Mouse (Mus musculus) urinary bladder, postnatal 4 days (tissue): ENCODE results near the gene Leng8.
A peak's percentile ranks its signal among the peaks of the same experiment; 100 is the strongest.

Experiments
- DNase-seq, 2 experiments: peaks; one replicate each; pipeline ENCODE4 v3.0.0; 2021 to 2022; ENCODE audit warnings: low spot score in 2 of 2

The Leng8 gene

GRCm38 (mm10) chr7:4126992-4127785, 9.7 kb upstream of the Leng8 start:
- DNase-seq = no peak

DNA sequence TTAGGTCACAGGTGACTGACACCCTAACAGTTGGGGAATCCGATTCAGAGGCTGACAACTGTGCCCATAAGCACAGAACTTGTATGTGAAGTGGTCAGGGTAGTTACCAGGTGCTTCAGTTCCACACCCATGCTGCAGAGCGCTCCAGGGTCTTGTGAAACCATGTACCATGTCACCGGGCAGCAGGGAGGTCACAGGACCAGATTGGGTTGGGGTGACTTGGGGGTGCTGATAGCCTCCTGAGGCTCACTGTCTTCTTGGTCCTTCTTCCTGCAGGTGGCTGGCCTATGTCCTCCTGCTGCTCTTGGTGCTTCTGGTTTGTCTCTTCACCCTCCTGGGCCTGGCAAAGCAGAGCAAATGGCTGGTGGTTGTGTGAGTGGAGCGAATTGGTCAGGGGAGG, 8.9 kb upstream of the Leng8 start:
- no peak for DNase-seq

GRCm38 (mm10) chr7:4128860-4129259, 8.0 kb upstream of the Leng8 start:
- DNase-seq = no peak

DNA sequence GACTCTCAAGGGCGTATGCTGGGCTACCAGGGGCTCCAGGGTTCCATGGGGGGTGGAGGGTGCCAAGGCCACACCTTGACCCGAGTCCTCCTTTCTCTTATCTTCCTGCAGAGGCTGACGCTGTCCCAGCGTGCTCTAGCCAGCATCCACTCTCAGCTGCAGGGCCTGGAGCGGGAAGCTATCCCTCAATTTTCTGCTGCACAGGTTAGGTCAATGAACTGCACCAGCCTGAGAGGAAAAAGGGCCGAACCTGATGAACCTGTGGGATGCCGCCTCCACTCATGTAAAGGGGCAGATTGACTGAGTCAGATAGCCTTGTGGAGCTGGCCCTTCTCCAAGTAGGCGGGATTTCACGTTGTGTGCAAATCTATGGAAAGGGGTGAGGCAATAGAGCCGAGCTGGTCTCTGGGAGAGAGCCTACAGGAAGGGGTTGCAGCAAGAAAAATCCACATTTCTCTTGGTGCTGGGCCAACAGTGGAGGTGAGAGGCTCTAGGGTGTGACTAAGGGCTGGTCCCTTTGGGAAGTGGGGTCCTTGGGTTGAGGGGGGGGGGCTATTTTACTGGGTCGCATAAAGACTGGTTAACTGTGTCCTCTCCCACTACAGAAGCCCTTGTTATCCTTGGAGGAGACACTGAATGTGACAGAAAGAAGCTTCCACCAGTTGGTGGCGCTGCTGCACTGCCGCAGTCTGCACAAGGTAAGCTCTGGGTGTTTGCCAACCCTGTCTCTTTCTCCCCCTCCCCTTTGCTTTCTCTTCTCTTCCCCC, 6.0 kb upstream of the Leng8 start:
- DNase-seq = peak; percentile 64 to 81

GRCm38 (mm10) chr7:4131964-4132363, 4.9 kb upstream of the Leng8 start:
- no peak for DNase-seq

- DNase-seq = no peak
Measured at GRCm38 (mm10) chr7:4132581-4132980, 4.3 kb upstream of the Leng8 start.

DNA sequence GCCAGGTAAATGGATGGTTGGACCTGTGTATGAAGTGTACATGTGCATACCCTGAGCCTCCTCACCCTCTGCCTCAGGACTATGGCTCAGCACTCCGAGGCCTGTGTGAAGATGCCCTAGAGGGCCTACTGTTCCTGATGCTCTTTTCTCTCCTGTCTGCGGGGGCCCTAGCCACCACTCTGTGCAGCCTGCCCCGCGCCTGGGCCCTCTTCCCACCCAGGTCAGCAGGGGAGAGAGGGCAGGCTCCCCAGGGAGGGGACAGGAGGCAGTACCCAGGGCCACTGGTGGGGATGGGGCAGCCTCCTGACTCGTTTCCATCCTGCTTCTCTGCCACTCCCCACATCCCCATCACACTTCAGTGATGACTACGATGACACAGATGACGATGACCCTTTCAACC, 3.8 kb upstream of the Leng8 start:
- DNase-seq = no peak

- DNase-seq = no peak
Measured at GRCm38 (mm10) chr7:4134911-4135310, 1.9 kb upstream of the Leng8 start.

DNA sequence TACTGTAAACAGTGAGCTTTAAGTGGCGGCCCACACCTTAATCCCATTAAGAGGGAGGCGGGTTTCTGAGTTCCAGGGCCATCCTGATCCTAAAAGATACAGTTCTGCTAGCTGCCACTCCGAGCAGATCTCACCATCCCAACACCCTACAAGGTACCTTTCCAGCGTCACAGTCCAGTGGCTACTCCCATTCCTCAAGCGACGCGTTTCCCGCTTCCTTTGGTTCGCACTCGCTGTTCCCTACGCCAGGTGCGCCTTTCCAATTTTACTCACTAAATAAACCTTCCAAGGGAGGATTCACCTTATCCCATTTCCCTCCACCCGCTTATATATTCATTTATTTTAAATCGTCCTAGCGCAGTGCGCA, 452 bp upstream of the Leng8 start:
- DNase-seq = no peak

DNA sequence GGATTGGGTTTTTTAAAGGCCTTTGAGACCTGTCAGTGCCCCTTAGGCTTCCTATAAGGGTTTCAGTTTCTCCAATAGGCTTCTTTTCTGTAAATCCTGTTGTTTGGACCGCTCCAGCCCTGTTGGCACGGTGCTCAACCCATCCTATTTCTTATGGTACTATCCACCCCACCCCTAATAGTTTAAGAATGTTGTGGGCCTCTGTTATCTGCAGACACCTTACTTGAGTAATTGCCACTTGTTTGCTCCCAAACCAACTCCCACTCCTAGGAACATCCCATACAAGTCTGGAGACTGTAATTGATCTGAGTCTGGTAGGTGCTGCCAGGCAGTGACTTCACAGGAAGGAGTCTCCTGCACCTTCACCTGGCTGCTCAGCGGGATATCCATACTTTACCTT, 907 bp downstream of the Leng8 start:
- no peak for DNase-seq

GRCm38 (mm10) chr7:4138181-4138580, 1.3 kb downstream of the Leng8 start:
- DNase-seq = no peak

DNA sequence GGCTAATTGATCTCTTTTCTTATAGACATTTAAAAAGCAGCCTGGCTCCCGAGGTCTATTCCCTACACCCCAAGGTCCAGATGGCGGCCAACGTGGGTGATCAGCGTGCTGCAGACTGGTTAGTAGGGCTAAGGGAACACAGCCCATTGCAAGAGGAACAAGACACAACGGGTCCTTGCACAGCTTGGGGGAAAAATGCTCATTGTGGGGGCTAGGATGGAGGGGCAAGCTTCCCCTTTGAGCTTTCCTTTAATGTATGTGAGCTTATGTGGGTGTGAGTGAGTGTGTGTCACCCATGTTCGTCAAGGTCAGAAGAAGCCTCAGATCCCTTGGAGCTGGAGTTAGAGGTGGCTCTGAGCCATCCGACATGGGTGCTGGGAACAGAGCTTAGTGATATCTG, 1.8 kb downstream of the Leng8 start:
- no peak for DNase-seq

DNA sequence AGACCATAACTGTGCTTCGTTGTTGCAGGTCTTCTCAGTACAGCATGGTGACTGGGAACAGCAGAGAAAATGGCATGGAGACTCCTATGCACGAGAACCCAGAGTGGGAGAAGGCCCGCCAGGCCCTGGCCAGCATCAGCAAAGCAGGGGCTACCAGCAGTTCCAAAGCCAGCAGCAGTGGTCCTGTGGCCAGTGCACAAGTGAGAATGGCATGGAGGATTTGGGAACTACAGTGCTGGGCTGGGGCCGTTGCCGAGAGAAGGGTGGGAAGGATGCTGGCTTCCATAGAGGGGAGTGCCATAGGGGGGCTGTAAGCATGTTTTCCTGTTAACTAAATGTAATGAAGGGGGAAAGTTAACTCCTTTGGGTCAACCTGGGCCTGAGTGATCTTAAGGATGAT, 2.6 kb downstream of the Leng8 start:
- peak in 1 of 2 experiments; percentile 49 for DNase-seq

GRCm38 (mm10) chr7:4141648-4142325, 4.9 kb downstream of the Leng8 start:
- DNase-seq = no peak

DNA sequence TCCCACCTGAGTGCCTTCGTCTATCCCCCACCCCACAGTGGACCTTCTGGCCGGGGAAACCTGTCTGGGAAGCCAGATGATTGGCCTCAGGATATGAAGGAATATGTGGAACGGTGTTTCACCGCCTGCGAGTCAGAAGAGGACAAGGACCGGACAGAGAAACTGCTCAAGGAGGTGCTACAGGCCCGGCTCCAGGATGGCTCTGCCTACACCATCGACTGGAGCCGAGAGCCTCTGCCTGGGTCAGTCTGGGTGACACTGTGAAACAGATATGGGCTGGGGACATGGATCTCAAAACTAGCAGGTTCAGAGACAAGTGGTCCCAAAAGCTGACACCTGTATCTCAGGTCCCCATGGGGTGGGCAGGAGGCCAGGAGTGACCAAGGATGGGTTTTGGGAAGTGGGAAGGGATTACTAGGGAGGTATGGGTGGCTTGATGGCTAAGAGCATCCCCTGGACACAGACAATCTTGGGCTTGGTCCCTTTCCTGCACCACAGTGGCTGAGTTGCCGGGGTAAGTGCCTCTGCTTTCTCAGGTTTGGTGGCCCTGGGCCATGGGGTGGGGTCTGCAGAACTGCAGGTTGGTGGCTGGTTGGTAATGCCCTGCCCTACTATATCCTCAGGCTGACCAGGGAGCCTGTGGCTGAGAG, 6.1 kb downstream of the Leng8 start:
- DNase-seq = peak in 1 of 2 experiments; percentile 57

DNA sequence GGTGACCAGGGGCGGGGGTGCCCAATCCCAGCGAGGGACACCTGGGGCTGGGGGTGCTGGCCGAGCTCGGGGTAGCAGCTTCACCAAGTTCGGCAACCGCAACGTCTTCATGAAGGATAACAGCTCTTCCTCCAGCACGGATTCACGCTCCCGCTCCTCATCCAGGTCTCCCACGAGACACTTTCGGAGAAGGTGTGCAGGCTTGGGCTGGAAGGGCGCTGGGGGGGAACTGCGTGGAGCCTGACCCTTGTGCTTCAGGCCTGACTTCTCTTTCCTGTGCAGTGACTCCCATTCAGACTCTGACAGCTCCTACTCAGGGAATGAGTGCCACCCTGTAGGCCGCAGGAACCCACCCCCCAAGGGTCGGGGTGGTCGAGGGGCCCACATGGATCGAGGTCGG, 6.7 kb downstream of the Leng8 start:
- DNase-seq = peak in 1 of 2 experiments; percentile 59

GRCm38 (mm10) chr7:4144046-4144445, 7.2 kb downstream of the Leng8 start:
- no peak for DNase-seq

- DNase-seq = no peak
Measured at GRCm38 (mm10) chr7:4144766-4145551, 8.1 kb downstream of the Leng8 start.

- DNase-seq = no peak
Measured at GRCm38 (mm10) chr7:4145552-4146190, 8.8 kb downstream of the Leng8 start.

DNA sequence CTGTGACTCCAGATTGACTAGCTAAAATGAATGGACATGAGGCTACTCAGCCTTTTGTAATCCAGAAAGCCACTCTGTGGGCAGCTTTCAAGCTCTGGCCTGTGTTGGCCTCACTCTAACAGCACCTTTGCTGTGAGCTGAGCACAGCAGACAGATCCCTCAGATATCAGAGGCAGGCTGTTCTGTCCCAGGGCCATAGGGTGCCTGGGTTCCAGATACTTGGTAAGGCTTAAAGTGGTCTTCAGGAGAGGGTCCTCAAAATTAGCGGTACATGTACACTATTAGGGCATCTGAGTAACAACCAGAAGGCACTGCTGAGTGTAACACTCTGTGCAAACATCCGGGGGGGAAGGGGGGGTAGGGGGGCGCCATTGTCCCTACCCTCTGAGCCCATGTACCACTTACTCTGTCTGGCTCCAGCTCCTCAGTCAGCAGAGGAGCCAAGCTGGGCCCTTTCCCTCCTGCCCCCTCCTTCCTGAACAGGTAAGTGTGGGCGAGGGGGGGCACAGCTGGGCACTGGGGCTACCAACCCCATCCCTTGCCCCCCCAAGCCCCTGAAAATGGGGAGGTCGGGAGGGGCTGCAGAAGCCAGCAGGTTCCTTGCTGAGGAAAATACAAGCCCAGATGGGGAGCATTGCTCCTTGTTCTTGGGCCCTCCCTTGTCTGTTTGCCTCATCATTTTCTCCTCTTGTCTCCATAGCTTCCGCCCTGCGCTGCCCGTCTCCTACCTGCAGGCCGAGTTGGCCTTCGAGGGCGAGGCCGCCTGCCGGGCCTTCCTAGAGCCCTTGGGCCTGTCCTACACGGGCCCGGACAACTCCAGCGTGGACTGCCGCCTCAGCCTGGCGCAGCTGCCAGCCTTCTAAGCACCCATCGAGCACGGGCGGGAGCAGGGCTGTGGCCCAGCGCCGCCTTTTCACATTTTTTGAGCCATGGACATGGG, 9.7 kb downstream of the Leng8 start:
- DNase-seq = no peak
